Mouse (Mus musculus) spleen, adult 18-20 months (tissue): ENCODE results near the gene Itsn1.

ENCODE experiments used
- DNase-seq, 2 experiments: peaks; one replicate each; pipeline ENCODE4 v3.0.0; 2022; ENCODE audit warnings: mixed read lengths in 2 of 2

The Itsn1 gene

DNA sequence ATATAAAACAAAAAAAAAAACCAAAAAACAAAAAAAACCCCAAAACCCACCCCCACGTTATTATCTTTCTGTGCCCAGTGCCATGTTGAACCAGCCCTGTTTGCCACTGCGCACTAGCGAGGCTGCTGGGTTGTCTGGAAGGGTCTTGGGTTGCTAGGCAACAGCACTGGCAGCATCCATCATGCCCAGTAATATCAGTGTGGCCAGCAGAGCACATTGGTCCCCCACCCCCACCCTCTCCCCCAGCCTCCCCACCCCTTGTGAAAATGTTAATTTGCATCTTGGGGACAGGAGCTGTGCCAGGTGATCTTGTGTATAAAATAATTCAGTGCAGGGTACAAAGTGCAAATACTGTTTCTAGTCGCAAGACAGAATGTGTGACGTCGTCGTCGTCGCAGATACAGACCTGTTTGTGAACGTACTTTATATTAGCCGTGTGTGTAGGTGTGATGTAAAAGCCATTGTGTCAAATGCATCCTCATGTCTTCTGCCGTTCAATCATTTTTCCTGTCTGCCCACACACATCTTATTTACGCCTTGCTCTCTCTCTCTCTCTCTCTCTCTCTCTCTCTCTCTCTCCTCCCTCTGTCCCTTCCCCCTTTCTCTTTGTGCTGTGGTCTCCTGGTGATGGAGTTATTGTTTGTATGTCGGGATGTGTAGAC lies 233.9 kb downstream of the Itsn1 start:
- DNase-seq = no peak

DNA sequence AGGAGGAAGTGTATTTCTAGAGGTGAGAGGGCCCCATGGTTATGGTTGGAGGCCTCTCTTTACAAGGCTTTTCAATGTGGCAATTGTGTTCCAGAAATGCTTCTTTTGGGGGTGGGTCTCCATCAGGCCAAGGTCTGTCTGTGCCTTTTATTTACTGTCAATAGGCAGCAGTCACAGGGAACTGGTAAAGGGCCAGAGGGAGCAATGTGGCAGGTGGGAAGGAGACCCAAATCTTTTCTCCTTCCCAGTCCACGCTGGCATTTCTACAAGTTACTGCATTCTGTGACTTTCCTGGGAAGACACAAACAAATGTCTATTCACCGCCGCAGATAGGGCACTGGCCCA lies 234.4 kb downstream of the Itsn1 start:
- no peak for DNase-seq

DNA sequence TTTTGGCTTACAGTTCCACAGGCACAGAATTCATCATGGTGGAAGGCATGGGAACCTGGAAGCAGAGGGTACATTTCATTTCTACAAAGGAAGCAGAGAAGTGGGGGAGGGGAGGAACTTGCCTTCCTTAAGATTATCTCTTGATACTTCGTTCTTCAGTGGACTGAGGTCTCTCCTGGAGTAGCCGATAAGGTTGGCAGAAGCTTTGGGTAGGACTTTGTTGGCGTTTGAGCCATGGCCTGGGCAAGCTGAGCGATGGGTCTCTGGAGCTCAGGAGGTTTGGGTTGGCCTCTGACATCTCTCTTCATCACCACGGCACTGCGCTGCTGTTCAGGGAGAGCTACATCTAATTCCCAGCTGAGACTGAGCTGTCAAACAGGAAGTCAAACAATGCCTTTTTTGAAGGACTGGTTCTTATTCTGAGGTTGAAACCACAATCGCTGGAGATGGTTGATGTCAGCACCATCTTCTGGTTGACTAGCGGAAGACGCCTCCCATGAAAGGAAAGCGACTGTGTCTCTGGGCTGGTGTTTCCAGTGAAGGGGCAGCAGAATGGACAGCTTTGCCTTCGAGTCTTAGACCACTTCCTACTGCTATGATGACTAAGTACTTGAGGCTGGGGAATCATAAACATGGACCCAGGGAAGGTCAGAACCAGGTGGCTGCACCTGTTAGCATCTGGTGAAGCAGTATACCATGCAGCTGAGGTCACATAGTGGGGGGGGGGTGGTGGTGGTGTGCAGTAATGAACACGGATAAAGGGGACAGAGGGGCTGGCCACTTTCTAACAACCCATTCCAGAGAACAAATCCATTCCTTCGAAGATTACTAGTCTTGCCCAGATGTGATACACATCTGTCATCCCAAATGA lies 235.5 kb downstream of the Itsn1 start:
- DNase-seq = no peak

DNA sequence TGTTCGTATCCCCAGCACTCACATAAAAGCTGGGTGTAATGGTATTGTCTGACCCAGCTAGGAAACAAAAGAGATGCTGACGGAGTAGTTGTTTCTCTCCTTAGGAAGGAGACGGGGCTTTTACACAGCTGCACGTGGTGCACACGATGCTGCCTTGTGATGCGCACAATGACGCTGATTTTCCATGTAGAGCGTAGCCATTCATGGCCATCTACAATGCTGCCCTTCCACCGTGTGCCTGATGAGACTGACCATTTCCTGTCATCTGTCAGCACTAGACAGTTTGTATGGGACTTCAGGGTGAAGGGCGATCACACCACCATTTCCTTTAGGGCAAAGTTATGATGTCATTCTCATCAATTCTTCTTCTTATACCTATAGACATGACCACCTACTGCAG lies 239.6 kb downstream of the Itsn1 start:
- DNase-seq = no peak

DNA sequence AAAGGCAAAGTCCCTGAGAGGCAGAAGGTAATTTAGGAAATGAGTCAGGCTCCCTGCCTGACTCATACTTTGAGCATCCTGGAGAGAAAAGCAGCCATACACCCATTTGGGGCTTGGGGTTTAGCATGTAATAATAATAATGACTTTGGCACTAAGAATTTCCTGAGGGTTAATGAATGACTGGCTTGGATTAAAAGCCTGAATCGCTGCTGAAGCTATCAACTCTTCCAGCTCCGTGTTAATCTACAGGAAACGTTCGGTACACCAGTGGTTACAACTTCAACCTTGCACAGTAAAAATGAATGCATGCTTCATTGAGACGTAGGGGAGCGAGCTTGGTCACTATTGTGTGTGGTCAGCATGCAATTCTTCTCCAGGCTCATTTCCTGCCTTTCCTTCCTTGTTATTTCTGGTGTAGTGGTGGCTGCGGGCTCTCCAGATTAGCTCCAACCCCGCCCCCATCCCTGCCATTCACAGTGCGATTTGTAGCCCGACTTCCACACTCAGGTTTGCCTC lies 240.5 kb downstream of the Itsn1 start:
- no peak for DNase-seq
